Mouse (Mus musculus) kidney, adult 2 months (tissue): ENCODE measurements around the gene Slc7a1.

Source experiments
- CTCF ChIP-seq: fragments of 200-500 bp; conservative IDR thresholded peaks from 2 replicates; pipeline ENCODE4 v1.5.1; 2011; ENCODE audit warnings: low read depth, mild to moderate bottlenecking, control low read depth, low read length, moderate library complexity, mixed read lengths; ENCODE audit not compliant: insufficient read depth, insufficient read length
- POLR2A ChIP-seq: fragments of 200-500 bp; IDR thresholded peaks from one replicate; pipeline ENCODE4 v1.6.1; 2011; ENCODE audit warnings: low read depth, low read length, control low read depth

DNA sequence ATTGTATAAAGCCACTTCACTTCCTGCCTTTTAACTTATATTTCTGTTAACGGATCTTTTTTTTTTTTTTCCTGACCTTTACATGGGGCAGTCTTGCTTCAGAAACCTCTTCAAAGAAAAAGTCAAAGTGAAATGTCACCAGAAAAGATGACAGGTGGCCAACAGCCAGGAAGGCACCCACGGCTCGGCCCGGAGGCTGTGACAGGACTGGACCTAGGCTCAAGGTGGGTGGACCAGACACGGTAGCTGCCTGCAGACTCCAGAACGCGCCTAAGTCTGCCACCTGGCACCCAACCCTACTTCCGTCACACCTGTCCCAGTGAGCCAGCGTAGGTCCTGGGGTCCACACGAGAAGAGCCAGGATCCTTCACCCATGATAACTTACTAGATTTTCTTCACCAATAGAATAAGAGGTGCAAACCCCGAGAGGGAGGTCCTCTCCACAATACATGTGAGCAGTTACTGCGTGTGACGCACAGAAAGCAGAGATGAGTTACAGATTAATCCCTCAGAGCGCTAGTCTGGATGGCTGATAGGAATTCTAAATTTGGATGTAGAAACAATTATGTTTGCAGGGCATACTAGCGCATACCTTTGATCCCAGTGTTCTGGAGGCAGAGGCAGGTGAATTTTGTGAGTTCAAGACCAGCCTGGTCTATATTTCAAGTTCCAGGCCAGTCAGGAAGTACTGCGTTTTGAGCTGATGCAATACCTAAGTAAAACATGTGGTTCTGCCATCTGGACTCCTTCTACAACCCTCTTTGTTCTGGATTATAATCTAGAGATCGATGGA, 22.1 kb downstream of the Slc7a1 start:
- TF ChIP-seq POLR2A (no peak), CTCF (no peak)
